Comparison of ENCODE assay signal across 9 mouse cellular contexts in genomic region chr3:55054231-55054630, GRCm38 (mm10). TPM values are rescaled to one million over a fixed set of nuclear protein-coding genes. Genes with fewer than 3 reads are reported as not detected.
DNase-seq lines count a peak whose midpoint lies in the region; ATAC-seq lines count a peak whose summit lies in the region.
"Had no signal": no experiment of that assay in that cellular context is flagged by ENCODE, and none has a peak within 500 bp of the region (broad histone marks: within the 10 kb centered on the region; RNA-seq: fewer than 3 reads in every experiment).

No protein-coding gene starts in this region.

- no peak overlapping the region for H3K9ac ChIP-seq in kidney, embryonic 14.5 days (ENCODE audit: low read depth, low read length)
- H3K9ac ChIP-seq in embryonic facial prominence, embryonic 14.5 days (ENCODE audit: low read depth, low read length): no peak overlapping the region
- H3K9ac ChIP-seq in intestine, embryonic 14.5 days (ENCODE audit: low read length): peak overlapping the region; percentile 35; the same call in 1 of the 2 replicates
- no peak overlapping the region for H3K9ac ChIP-seq in neural tube, embryonic 12.5 days

- H3K27me3 ChIP-seq in kidney, embryonic 14.5 days (ENCODE audit: control insufficient read depth, insufficient read depth, low read length): peaks cover 18% of the 10 kb centered on the region
- peaks cover 22% of the 10 kb centered on the region for H3K27me3 ChIP-seq in embryonic facial prominence, embryonic 14.5 days (replicated peaks; ENCODE audit: control insufficient read depth, insufficient read depth, low read length)
- H3K27me3 ChIP-seq in intestine, embryonic 14.5 days (replicated peaks; ENCODE audit: control insufficient read depth, insufficient read depth, low read length): peaks cover 25% of the 10 kb centered on the region
- peaks cover 22% of the 10 kb centered on the region for H3K27me3 ChIP-seq in neural tube, embryonic 12.5 days (replicated peaks)
- H3K27me3 ChIP-seq: CH12.LX had no signal

- H3K4me3 ChIP-seq in kidney, embryonic 14.5 days (ENCODE audit: low read length): no peak overlapping the region
- peak overlapping the region; percentile 65; the same call in 1 of the 2 replicates for H3K4me3 ChIP-seq in embryonic facial prominence, embryonic 14.5 days (ENCODE audit: low read depth, low read length)
- peak overlapping the region; percentile 56 for H3K4me3 ChIP-seq in intestine, embryonic 14.5 days (ENCODE audit: low read depth, low read length)
- H3K4me3 ChIP-seq in neural tube, embryonic 12.5 days: no peak overlapping the region

- intact Hi-C loops in left cerebral cortex, postnatal 25 days (cut with DNase I): no loop called here

- no peak for DNase-seq in kidney, adult 18-20 months
- DNase-seq in embryonic facial prominence, embryonic 14.5 days (ENCODE audit: low spot score): no peak
- DNase-seq in intestine, embryonic 14.5 days (ENCODE audit: low spot score): no peak
- no peak for DNase-seq in frontal cortex, postnatal 25 days (ENCODE audit: low spot score in 2 of 2)
- DNase-seq in retina, postnatal 1 day: no peak
- no peak for DNase-seq in left cerebral cortex, postnatal 25 days (ENCODE audit: low spot score in 2 of 2)

- peaks cover 4% of the 10 kb centered on the region; the same call in 1 of the 2 replicates for H3K4me1 ChIP-seq in kidney, embryonic 14.5 days (ENCODE audit: control insufficient read depth, insufficient read depth, low read length)
- peaks cover 12% of the 10 kb centered on the region; the same call in 1 of the 2 replicates for H3K4me1 ChIP-seq in embryonic facial prominence, embryonic 14.5 days (ENCODE audit: control insufficient read depth, insufficient read depth, low read length)
- peaks cover 7% of the 10 kb centered on the region; the same call in 1 of the 2 replicates for H3K4me1 ChIP-seq in intestine, embryonic 14.5 days (replicated peaks; ENCODE audit: control insufficient read depth, insufficient read depth, low read length)
- peaks cover 11% of the 10 kb centered on the region for H3K4me1 ChIP-seq in neural tube, embryonic 12.5 days

- no peaks in the 10 kb centered on the region for H3K9me3 ChIP-seq in kidney, embryonic 14.5 days (ENCODE audit: control insufficient read depth, low read length)
- H3K9me3 ChIP-seq in embryonic facial prominence, embryonic 14.5 days (ENCODE audit: control insufficient read depth, low read length): no peaks in the 10 kb centered on the region
- H3K9me3 ChIP-seq in intestine, embryonic 14.5 days (ENCODE audit: control insufficient read depth, low read length): no peaks in the 10 kb centered on the region
- no peaks in the 10 kb centered on the region for H3K9me3 ChIP-seq in neural tube, embryonic 12.5 days

- H3K4me2 ChIP-seq in kidney, embryonic 14.5 days (replicated peaks; ENCODE audit: low read depth, low read length): peak overlapping the region; percentile 99; the same call in 1 of the 2 replicates
- H3K4me2 ChIP-seq in embryonic facial prominence, embryonic 14.5 days (ENCODE audit: low read depth, low read length): peak overlapping the region; percentile 100
- peak overlapping the region; percentile 99 for H3K4me2 ChIP-seq in intestine, embryonic 14.5 days (ENCODE audit: low read length)
- peak overlapping the region; percentile 99 for H3K4me2 ChIP-seq in neural tube, embryonic 12.5 days (replicated peaks)

- 0 out of 2 replicates have a peak, but pooled peaks have one; percentile 8 for ATAC-seq in kidney, embryonic 14.5 days (ENCODE audit: low FRiP score, low TSS enrichment)
- no peak for ATAC-seq in embryonic facial prominence, embryonic 14.5 days (ENCODE audit: low read depth)
- ATAC-seq in intestine, embryonic 14.5 days (replicated peaks; ENCODE audit: low FRiP score, low TSS enrichment, low read depth): no peak
- ATAC-seq in neural tube, embryonic 12.5 days (ENCODE audit: low FRiP score, low read depth): peak; percentile 2; the same call in 1 of the 2 replicates

- 50% methylated on average over 6 of the region's 6 CpGs for WGBS in kidney, embryonic 14.5 days
- 55% methylated on average over 6 of the region's 6 CpGs for WGBS in embryonic facial prominence, embryonic 14.5 days
- 57% methylated on average over 6 of the region's 6 CpGs for WGBS in intestine, embryonic 14.5 days
- 57% methylated on average over 6 of the region's 6 CpGs for WGBS in neural tube, embryonic 12.5 days

- H3K36me3 ChIP-seq in kidney, embryonic 14.5 days (ENCODE audit: control insufficient read depth, insufficient read depth, low read length): no peaks in the 10 kb centered on the region
- no peaks in the 10 kb centered on the region for H3K36me3 ChIP-seq in embryonic facial prominence, embryonic 14.5 days (ENCODE audit: control insufficient read depth, insufficient read depth, low read length)
- no peaks in the 10 kb centered on the region for H3K36me3 ChIP-seq in intestine, embryonic 14.5 days (ENCODE audit: control insufficient read depth, insufficient read depth, low read length)
- no peaks in the 10 kb centered on the region for H3K36me3 ChIP-seq in neural tube, embryonic 12.5 days

- H3K27ac ChIP-seq in kidney, embryonic 14.5 days (ENCODE audit: low read depth, low read length): no peak overlapping the region
- H3K27ac ChIP-seq in embryonic facial prominence, embryonic 14.5 days (replicated peaks; ENCODE audit: low read depth, low read length): no peak overlapping the region
- no peak overlapping the region for H3K27ac ChIP-seq in intestine, embryonic 14.5 days (ENCODE audit: low read depth)
- no peak overlapping the region for H3K27ac ChIP-seq in neural tube, embryonic 12.5 days

RNA-seq across cellular contexts. Expression of gene Ccna1, which starts 1.1 kb away (rescaled TPM):
- 1.6 and 2.1 TPM in 2 replicates for polyA plus RNA-seq in kidney, embryonic 14.5 days (2014; fragmentation: Nextera tagmentation; extraction: Ambion mirVana)
- 2.2 and 5.1 TPM in 2 replicates for polyA plus RNA-seq in embryonic facial prominence, embryonic 14.5 days (2014; fragmentation: Nextera tagmentation; extraction: Ambion mirVana)
- polyA plus RNA-seq in intestine, embryonic 14.5 days (2014; fragmentation: Nextera tagmentation; extraction: Ambion mirVana): 1.3 and 2.3 TPM in 2 replicates
- polyA plus RNA-seq in neural tube, embryonic 12.5 days (2016; fragmentation: Nextera tagmentation; extraction: Ambion mirVana): 1.8 and 2.0 TPM in 2 replicates
- 1 to 10 TPM; 1.7 to 2.0 TPM for total RNA-seq in left cerebral cortex, postnatal 25 days (2021)
- total RNA-seq: CH12.LX had no signal

RNA-seq across cellular contexts. Expression of gene Spg20, which starts 57.7 kb away (rescaled TPM):
- 33.4 and 49.6 TPM in 2 replicates for polyA plus RNA-seq in kidney, embryonic 14.5 days (2014; fragmentation: Nextera tagmentation; extraction: Ambion mirVana)
- polyA plus RNA-seq in embryonic facial prominence, embryonic 14.5 days (2014; fragmentation: Nextera tagmentation; extraction: Ambion mirVana): 67.3 and 78.3 TPM in 2 replicates
- 42.8 and 47.1 TPM in 2 replicates for polyA plus RNA-seq in intestine, embryonic 14.5 days (2014; fragmentation: Nextera tagmentation; extraction: Ambion mirVana)
- 34.2 and 37.4 TPM in 2 replicates for polyA plus RNA-seq in neural tube, embryonic 12.5 days (2016; fragmentation: Nextera tagmentation; extraction: Ambion mirVana)
- total RNA-seq in left cerebral cortex, postnatal 25 days (2021): 10 to 100 TPM; 25.2 to 31.6 TPM

Comparison
In these comparisons a context has a peak if more than half of its experiments do, and no peak if none do; other contexts are left out.
1. ATAC-seq: peak in kidney, embryonic 14.5 days (single experiment) and neural tube, embryonic 12.5 days (single experiment); none in embryonic facial prominence, embryonic 14.5 days (single experiment) and intestine, embryonic 14.5 days (single experiment).
2. H3K4me3 ChIP-seq: peak in embryonic facial prominence, embryonic 14.5 days (single experiment) and intestine, embryonic 14.5 days (single experiment); none in kidney, embryonic 14.5 days (single experiment) and neural tube, embryonic 12.5 days (single experiment).
3. Peak in every context shown above with its lines, with median percentiles within 50 percentile points of each other: H3K4me2 ChIP-seq.